Mouse (Mus musculus) heart, postnatal 0 days (tissue): ENCODE measurements around the gene Susd6. TPM values are rescaled to one million over a fixed set of nuclear protein-coding genes. Genes with fewer than 3 reads are reported as not detected.
A peak's percentile ranks its signal among the peaks of the same experiment; 100 is the strongest.

ENCODE experiments used
- ATAC-seq: fragments of 200-750 bp; cut with Nextera tagmentation; 2 replicates; pipeline ENCODE4 v1.8.0; 2017; ENCODE audit warnings: low read depth, moderate number of reproducible peaks, moderate library complexity; ENCODE audit not compliant: insufficient read depth
- DNase-seq: peaks from one replicate; pipeline ENCODE4 v3.0.0-alpha.2; 2016; ENCODE audit warnings: low spot score
- H3K27ac ChIP-seq: fragments of 300-500 bp; sonication (generic); 2 replicates; pipeline ENCODE4 v1.5.1; 2014; ENCODE audit warnings: low read depth, mild to moderate bottlenecking
- H3K27me3 ChIP-seq: fragments of 300-500 bp; sonication (generic); 2 replicates; pipeline ENCODE4 v1.6.1; 2014; ENCODE audit warnings: low read length, mixed read lengths; ENCODE audit not compliant: control insufficient read depth, insufficient read depth
- H3K36me3 ChIP-seq: fragments of 300-500 bp; sonication (generic); replicated peaks from 2 replicates; pipeline ENCODE4 v1.6.1; 2014; ENCODE audit warnings: low read length, mixed read lengths; ENCODE audit not compliant: control insufficient read depth, insufficient read depth
- H3K4me1 ChIP-seq: fragments of 300-500 bp; sonication (generic); 2 replicates; pipeline ENCODE4 v1.6.1; 2014; ENCODE audit warnings: antibody characterized with exemption; ENCODE audit not compliant: control insufficient read depth, insufficient read depth
- H3K4me2 ChIP-seq: fragments of 300-500 bp; sonication (generic); 2 replicates; pipeline ENCODE4 v1.6.1; 2014; ENCODE audit warnings: low read depth, mild to moderate bottlenecking, low read length, moderate library complexity
- H3K4me3 ChIP-seq: fragments of 300-500 bp; sonication (generic); 2 replicates; pipeline ENCODE4 v1.5.1; 2014; ENCODE audit warnings: low read depth, low read length
- H3K9ac ChIP-seq: fragments of 300-500 bp; sonication (generic); replicated peaks from 2 replicates; pipeline ENCODE4 v1.6.1; 2014; ENCODE audit warnings: low read depth, low read length, mixed read lengths
- H3K9me3 ChIP-seq: fragments of 300-500 bp; sonication (generic); replicated peaks from 2 replicates; pipeline ENCODE4 v1.6.1; 2016; ENCODE audit warnings: low read length; ENCODE audit not compliant: control insufficient read depth
- CTCF ChIP-seq: IDR thresholded peaks from 2 replicates; pipeline ENCODE4 v1.5.1; 2016; ENCODE audit warnings: antibody characterized with exemption, control low read depth, low read depth
- EP300 ChIP-seq: IDR thresholded peaks from 2 replicates; pipeline ENCODE4 v1.6.1; 2016; ENCODE audit warnings: antibody characterized with exemption, low read depth
- WGBS: fragments of 180-500 bp; shearing (Covaris S2); extraction: QIAGEN DNeasy Blood & Tissue Kit; methylation state at CpG from one replicate; pipeline ENCODE4 v1.1.7; 2014; 5-methylcytosine and 5-hydroxymethylcytosine counted together
- polyA plus RNA-seq: library from polyadenylated mRNA; unstranded; fragments of >200 nt; fragmentation: Nextera tagmentation; extraction: Ambion mirVana; gene quantifications from 2 replicates; pipeline ENCODE4 v1.2.1, GENCODE M21; 2015
- total RNA-seq: library from RNA; depleted of rRNA; stranded (reverse); fragments of >200 nt; gene quantifications from 2 replicates; pipeline ENCODE4 v1.2.3, GENCODE M21; 2014; ENCODE audit warnings: low replicate concordance

Gene Susd6
- total and polyA plus RNA-seq, 2 experiments from 2014 or later: 15.4 to 50.6 TPM

DNA sequence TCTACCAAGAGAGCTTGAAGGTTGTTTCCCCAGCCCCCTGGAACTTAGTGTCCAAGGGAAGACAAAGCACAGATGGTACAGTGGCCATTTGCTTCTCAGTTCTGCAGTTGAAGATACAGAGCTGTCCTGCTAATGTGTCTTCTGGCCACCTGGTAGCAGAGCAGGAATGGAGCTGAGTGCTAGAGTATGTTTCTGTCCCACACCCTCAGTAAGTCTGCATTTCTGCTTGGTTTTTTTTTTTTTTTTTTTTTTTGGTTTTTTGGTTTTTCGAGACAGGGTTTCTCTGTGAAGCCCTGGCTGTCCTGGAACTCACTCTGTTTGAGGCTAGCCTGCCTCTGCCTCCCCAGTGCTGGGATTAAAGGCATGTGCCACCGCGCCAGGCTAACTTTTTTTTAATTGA is 93.0 kb downstream of the Susd6 start:
- no peaks in the 10 kb centered on the region for H3K9me3 ChIP-seq
- no peak overlapping the region for H3K4me3 ChIP-seq
- 81% methylated on average over 3 of the region's 3 CpGs for WGBS
- no peak overlapping the region for H3K9ac ChIP-seq
- DNase-seq (no peak), ATAC-seq (no peak)
- H3K27ac ChIP-seq: no peak overlapping the region
- peaks cover 11% of the 10 kb centered on the region for H3K4me1 ChIP-seq
- no peaks in the 10 kb centered on the region for H3K27me3 ChIP-seq
- no peak overlapping the region for H3K4me2 ChIP-seq
- H3K36me3 ChIP-seq: peaks cover 17% of the 10 kb centered on the region; the same call in 1 of the 2 replicates
- TF ChIP-seq EP300: no peak
- no peak for TF ChIP-seq CTCF

DNA sequence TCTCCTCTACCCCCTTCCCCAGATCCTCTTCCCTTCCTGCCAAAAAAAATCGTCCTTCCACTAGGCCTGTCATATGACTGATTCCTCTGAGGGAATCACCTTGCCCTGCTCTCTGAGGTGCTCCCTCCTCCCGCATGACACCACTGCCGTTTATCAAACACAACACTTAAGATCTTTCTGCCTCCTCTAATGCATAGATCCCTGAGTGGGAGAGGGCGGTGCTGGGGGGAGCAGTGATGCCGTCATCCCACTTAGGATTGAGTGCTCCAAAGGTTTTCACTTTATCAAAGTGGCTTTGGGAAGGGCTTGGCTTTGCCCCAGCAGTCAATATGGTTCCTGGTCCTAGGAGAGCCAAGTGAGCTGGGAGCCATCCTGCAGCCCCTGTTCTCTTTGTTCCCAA is 93.6 kb downstream of the Susd6 start:
- ATAC-seq (0 out of 2 replicates have a peak, but pooled peaks have one; percentile 18), DNase-seq (no peak)
- peaks cover 11% of the 10 kb centered on the region; the same call in 1 of the 2 replicates for H3K36me3 ChIP-seq
- H3K4me2 ChIP-seq: no peak overlapping the region
- peaks cover 5% of the 10 kb centered on the region for H3K4me1 ChIP-seq
- H3K27ac ChIP-seq: no peak overlapping the region
- H3K4me3 ChIP-seq: no peak overlapping the region
- H3K9me3 ChIP-seq: no peaks in the 10 kb centered on the region
- no peak for TF ChIP-seq CTCF
- TF ChIP-seq EP300: no peak
- H3K9ac ChIP-seq: no peak overlapping the region
- H3K27me3 ChIP-seq: no peaks in the 10 kb centered on the region
- WGBS: 29% methylated on average over 5 of the region's 5 CpGs

DNA sequence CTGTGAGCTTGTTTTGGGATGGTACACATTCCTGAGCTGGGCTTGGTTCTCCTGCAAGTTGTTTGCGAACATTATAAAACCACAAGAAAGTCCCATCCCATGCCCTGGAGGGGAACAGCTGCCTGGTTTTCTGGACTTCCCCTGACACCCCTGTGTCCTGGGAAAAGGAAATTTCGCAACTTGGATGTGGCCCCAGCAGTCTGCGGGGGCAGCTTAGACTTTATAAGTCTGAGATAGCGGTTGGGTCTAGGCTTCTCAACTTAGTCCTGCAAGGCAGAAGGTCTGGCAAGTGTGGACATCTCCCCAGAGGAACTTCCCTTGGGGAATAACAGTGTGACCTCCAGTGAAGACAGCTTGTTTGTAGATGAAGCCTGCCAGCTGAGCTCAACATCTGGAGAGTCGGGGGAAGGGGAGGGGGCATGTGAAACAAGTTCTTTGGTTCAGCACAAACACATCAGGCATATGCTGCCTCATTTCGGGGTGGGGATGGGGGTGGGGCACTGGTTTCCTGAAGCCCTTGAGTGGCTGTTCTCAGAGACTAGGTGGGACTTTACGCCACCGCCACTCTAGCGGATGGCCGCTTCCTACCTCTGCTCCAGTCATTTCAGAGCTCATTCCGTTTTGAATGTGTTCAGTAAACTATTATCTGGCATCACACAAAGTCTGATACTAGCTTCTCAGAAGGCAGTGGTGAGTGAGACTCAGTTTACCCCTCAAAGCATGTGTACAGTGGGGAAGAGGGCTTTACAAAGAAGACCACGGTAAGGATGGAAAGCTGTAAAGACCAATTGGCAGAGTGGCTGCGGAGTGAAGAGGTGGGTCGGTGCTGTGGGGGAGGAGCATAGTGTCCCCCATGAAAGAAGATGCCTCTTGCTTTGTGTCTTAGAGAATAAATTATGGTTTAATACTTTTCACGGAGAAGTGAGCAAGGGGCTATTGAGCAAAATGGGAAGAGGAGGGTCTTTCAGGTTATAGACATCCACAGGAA is 95.3 kb downstream of the Susd6 start:
- H3K9ac ChIP-seq: no peak overlapping the region
- ATAC-seq: peak; percentile 73
- peak overlapping the region; percentile 32 for H3K27ac ChIP-seq

DNA sequence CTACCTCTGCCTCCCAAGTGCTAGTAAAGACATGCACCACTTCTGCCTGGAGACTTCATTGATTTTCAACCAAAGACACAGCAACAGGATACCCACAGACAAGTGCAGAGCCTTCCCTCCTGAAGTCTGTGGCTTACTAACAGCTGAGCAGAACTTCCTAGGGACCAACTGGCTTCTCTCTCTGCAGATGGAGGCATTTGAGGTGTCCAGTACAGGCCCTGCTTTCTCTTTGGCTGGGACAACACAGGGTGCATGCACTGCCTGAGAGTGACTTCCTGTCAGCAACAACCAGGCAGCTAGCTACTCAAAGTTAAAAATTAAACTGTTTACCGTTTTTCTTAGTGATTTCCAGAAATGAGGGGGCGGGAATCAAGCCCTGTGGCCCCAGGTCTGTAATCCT is 96.7 kb downstream of the Susd6 start:
- no peak for TF ChIP-seq CTCF
- TF ChIP-seq EP300: no peak
- 64% methylated on average over 2 of the region's 2 CpGs for WGBS
- Histone ChIP-seq H3K4me1 (0 out of 2 replicates have a peak, but pooled peaks cover 4% of the 10 kb centered on the region), H3K4me3 (no peak overlapping the region), H3K4me2 (no peak overlapping the region), H3K9me3 (no peaks in the 10 kb centered on the region), H3K27me3 (no peaks in the 10 kb centered on the region), H3K9ac (no peak overlapping the region), H3K27ac (no peak overlapping the region), H3K36me3 (no peaks in the 10 kb centered on the region)
- DNase-seq: no peak
- no peak for ATAC-seq

More for the DNA sequence above, 95.3 kb downstream of the Susd6 start:
- 26% methylated on average over 15 of the region's 15 CpGs for WGBS
- DNase-seq: peak; percentile 30
- H3K4me1 ChIP-seq: 0 out of 2 replicates have a peak, but pooled peaks cover 4% of the 10 kb centered on the region
- H3K4me3 ChIP-seq: peak overlapping the region; percentile 23; the same call in 1 of the 2 replicates
- H3K9me3 ChIP-seq: no peaks in the 10 kb centered on the region
- no peak for TF ChIP-seq CTCF
- no peak for TF ChIP-seq EP300
- no peaks in the 10 kb centered on the region for H3K27me3 ChIP-seq
- H3K36me3 ChIP-seq: 0 out of 2 replicates have a peak, but pooled peaks cover 4% of the 10 kb centered on the region
- peak overlapping the region; percentile 53 for H3K4me2 ChIP-seq

DNA sequence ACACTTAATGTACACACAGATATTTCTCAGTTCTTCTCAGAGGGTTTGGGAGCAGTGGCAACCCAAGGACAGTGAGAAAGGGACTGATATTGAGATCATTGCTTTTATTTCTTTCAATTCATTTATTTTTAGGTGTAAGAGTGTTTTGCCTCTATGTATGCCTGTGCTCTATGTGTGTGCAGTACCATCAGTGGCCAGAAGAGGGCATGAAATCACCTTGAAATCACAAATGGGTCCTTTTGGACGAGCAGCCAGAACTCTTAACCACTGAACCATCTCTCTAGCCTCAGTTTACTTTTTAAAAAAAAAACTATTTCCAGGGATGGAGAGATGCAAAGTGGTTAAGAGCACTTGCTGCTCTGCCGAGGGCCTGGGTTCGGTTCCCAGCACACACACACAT is 99.0 kb downstream of the Susd6 start:
- ATAC-seq (no peak), DNase-seq (no peak)
- Histone ChIP-seq H3K4me2 (no peak overlapping the region), H3K27me3 (no peaks in the 10 kb centered on the region), H3K9me3 (no peaks in the 10 kb centered on the region), H3K9ac (no peak overlapping the region), H3K4me1 (no peaks in the 10 kb centered on the region), H3K4me3 (no peak overlapping the region), H3K27ac (no peak overlapping the region), H3K36me3 (no peaks in the 10 kb centered on the region)
- 93% methylated on average over 3 of the region's 3 CpGs for WGBS
- peak; percentile 19; the same call in 1 of the 2 replicates for TF ChIP-seq CTCF
- TF ChIP-seq EP300: no peak
